Mouse (Mus musculus) megakaryocyte, embryonic 14.5 days (primary cell): Measurements from ENCODE around the gene Pllp.

Experiments used
- FLI1 ChIP-seq: IDR thresholded peaks from 2 replicates; pipeline ENCODE4 v1.6.1; 2012; ENCODE audit warnings: low read length, inconsistent platforms, mixed read lengths
- GATA1 ChIP-seq: IDR thresholded peaks from 3 replicates; pipeline ENCODE4 v1.6.1; 2012; ENCODE audit warnings: mixed read lengths, low read length, inconsistent platforms, borderline replicate concordance

- TF ChIP-seq GATA1 (no peak), FLI1 (no peak)
Measured at GRCm38 (mm10) chr8:94744972-94745371, 48.9 kb upstream of the Pllp start.
